Mouse (Mus musculus): ENCODE results near the gene Mustn1. TPM values are rescaled to one million over a fixed set of nuclear protein-coding genes. Genes with fewer than 3 reads are reported as not detected.

The Mustn1 gene
- polyA plus RNA-seq, 1 experiment from 2014 or later, result 0.29 TPM

DNA sequence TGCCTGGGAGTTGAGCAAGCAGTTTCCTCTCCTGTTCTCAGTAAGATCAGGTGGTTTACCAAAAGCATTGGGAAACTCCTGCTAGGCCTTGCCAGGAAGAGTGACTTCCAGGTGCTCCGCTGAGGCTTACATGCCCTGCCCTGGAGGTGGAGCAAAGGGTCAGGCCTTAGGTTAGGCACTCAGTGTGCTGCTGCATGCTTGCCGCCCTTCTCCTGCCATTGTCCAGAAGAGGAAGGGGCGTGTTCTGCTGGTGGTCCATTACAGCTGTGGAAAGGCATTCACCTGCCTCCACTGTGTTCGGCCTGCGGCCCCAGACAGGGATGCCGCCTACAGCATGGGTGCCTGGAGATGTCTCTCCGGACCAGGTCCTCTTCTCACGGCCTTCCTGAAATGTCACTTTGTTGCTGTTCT is 9.6 kb upstream of the Mustn1 start:
- Histone ChIP-seq H3K9me3 (no peaks in the 10 kb centered on the region), H3K27me3 (ENCODE audit: insufficient read depth, poor library complexity, severe bottlenecking) (no peaks in the 10 kb centered on the region), H3K4me3 (no peak overlapping the region), H3K4me1 (replicated peaks) (no peaks in the 10 kb centered on the region), H3K27ac (no peak overlapping the region), H3K36me3 (peaks cover 71% of the 10 kb centered on the region)
- DNase-seq (ENCODE audit: low spot score), result no peak
- 82% methylated on average over 8 of the region's 8 CpGs for WGBS

DNA sequence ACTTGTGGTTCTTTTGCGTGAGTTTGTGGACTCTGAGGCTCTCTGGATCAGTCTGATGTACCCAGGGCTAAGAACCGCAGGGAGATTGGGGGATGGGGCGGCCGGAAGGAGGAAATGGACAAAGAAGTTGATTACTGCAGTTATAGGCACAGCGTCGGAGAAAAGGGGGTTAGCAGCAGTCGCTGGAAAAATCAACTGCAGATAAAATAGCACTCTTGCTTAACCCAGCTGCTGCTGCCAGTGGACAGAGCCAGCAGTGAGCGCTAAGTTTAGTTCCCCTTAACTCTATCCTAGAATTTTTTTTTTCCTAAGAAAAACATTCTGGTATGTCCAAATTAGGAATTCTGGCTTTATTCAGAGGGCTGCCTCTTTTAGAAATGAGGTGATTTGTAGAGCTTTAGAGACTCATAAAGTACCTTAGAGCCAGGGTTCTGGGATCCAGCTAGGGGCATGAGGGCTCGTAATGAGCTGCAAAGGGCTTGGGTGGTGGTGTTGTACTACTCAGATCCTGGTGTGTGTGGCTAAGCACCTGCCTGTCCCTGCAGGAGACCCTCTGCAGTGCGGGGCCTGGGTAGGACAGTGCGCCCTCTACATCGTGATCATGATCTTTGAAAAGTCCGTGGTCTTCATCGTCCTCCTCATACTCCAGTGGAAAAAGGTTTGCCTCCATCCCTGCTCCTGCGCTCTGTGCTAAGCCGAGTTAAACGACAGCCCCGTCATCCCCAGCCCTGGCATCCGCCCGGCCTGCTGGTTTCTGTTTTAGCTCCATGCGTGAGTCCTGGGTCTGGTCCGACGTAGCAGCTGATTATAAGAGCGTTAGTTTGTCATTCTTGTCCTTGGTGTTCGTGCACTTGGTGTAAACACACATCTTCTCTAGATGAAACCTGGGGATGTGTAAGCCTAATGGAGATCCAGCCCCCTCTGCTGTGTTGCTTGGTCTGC is 8.5 kb upstream of the Mustn1 start:
- Histone ChIP-seq H3K4me1 (replicated peaks) (no peaks in the 10 kb centered on the region), H3K4me3 (no peak overlapping the region), H3K27ac (no peak overlapping the region), H3K27me3 (ENCODE audit: insufficient read depth, poor library complexity, severe bottlenecking) (no peaks in the 10 kb centered on the region), H3K9me3 (no peaks in the 10 kb centered on the region), H3K36me3 (peaks cover 73% of the 10 kb centered on the region)
- 91% methylated on average over 25 of the region's 25 CpGs for WGBS
- no peak for DNase-seq (ENCODE audit: low spot score)

DNA sequence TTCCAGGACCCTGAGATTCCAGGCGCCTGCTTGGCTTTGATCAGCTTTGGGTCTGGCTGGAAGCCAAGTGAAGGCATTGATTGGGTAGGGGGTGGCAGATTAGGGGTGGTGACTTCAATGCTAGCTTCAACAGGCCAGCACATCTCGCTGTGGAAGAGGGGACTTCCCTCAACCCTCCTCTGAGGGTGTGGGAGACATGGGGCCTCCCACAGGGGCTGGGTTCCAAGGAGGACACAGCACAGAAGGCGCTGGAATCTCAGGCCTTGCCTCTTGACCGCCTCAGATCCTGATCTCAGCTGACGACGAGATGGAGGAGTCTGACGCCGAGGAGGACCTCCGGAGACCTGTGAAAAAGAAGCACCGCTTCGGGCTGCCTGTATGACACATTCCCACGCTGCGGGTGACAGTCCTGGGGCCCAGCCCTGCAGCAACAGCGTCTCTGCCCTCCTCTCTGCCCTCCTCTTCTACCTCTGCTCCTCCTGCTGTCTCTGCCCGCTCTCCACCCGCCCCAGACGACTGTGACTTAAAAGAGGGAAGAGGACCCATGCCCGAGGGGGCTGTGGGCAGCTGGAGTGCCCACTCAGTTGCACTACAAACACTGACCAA is 4.8 kb upstream of the Mustn1 start:
- no peaks in the 10 kb centered on the region for H3K27me3 ChIP-seq (ENCODE audit: insufficient read depth, poor library complexity, severe bottlenecking)
- H3K9me3 ChIP-seq, result no peaks in the 10 kb centered on the region
- DNase-seq (ENCODE audit: low spot score), result no peak
- no peak overlapping the region for H3K27ac ChIP-seq
- peaks cover 63% of the 10 kb centered on the region for H3K36me3 ChIP-seq
- H3K4me3 ChIP-seq, result no peak overlapping the region
- WGBS, result 89% methylated on average over 18 of the region's 18 CpGs
- 0 out of 2 replicates have a peak, but pooled peaks cover 7% of the 10 kb centered on the region for H3K4me1 ChIP-seq (replicated peaks)

DNA sequence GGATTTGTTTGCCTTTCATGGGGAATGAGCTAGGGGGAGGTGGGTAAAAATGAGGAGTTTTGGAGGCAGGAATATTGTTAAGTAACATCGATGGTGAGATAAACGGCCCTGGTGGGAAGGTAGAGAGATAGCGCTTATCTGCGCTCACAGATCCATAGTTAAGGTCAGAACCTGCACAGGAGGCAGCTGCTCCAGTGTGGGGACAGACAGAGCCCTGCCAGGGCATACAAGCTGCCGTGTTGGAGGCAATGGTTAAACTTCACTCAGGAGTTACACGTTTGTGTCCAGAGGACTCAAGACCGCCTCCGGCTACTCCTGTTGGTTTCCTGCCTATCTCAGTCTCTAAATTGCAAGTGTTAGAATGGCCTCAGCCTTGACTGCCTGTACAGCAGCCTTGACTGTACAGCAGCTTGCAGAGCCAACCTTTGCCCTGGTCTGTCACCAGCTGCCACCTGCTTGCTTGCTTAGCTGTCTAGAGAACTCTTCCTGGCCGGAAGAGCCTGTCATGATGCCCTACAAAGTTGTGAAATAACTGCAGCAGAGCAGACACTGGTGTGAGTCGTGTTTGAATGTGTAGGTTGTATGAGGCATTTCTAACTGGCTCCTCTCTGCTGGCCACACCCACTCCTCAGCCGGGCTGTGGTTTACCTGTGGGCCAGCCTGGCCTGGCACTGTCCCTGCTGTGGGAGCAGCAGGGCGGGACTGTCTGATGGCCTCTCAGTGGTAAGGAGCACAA is 3.7 kb upstream of the Mustn1 start:
- H3K36me3 ChIP-seq, result peaks cover 58% of the 10 kb centered on the region
- 90% methylated on average over 12 of the region's 12 CpGs for WGBS
- no peaks in the 10 kb centered on the region for H3K9me3 ChIP-seq
- peaks cover 18% of the 10 kb centered on the region for H3K4me1 ChIP-seq (replicated peaks)
- no peaks in the 10 kb centered on the region for H3K27me3 ChIP-seq (ENCODE audit: insufficient read depth, poor library complexity, severe bottlenecking)
- no peak for DNase-seq (ENCODE audit: low spot score)
- H3K27ac ChIP-seq, result no peak overlapping the region
- no peak overlapping the region for H3K4me3 ChIP-seq

GRCm38 (mm10) chr14:30875955-30876354 is 3.0 kb upstream of the Mustn1 start:
- Histone ChIP-seq H3K4me3 (no peak overlapping the region), H3K36me3 (peaks cover 55% of the 10 kb centered on the region), H3K27ac (no peak overlapping the region), H3K27me3 (ENCODE audit: insufficient read depth, poor library complexity, severe bottlenecking) (no peaks in the 10 kb centered on the region), H3K4me1 (replicated peaks) (peaks cover 20% of the 10 kb centered on the region), H3K9me3 (no peaks in the 10 kb centered on the region)
- DNase-seq (ENCODE audit: low spot score), result no peak
- WGBS, result 77% methylated on average over 9 of the region's 9 CpGs

DNA sequence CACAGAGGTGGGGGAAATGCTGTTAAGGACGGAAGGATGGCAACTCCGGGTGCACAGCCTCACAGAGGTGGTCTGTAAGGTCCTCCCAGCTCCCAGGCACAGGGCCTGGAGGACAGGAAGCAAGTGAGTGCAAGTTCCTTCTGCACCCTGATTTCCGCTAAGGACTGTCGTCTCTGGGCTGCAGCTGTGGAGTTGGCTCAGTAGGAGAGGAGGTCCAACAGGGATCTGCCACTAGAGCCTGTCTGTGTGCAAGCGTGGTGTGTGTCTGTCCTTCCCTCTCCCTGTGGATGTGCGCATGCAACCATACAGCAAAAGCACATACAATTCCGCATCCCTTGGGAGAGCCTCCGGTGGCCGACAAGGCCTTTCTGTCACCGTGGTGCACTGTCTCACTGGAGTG is 2.5 kb upstream of the Mustn1 start:
- H3K27ac ChIP-seq, result no peak overlapping the region
- no peaks in the 10 kb centered on the region for H3K27me3 ChIP-seq (ENCODE audit: insufficient read depth, poor library complexity, severe bottlenecking)
- no peak for DNase-seq (ENCODE audit: low spot score)
- H3K4me1 ChIP-seq (replicated peaks), result peaks cover 20% of the 10 kb centered on the region
- peaks cover 50% of the 10 kb centered on the region for H3K36me3 ChIP-seq
- H3K4me3 ChIP-seq, result no peak overlapping the region
- 90% methylated on average over 10 of the region's 10 CpGs for WGBS
- no peaks in the 10 kb centered on the region for H3K9me3 ChIP-seq

GRCm38 (mm10) chr14:30877827-30878226 is 1.2 kb upstream of the Mustn1 start:
- WGBS, result 97% methylated on average over 3 of the region's 3 CpGs
- no peak overlapping the region for H3K27ac ChIP-seq
- peaks cover 38% of the 10 kb centered on the region for H3K36me3 ChIP-seq
- no peak overlapping the region for H3K4me3 ChIP-seq
- no peaks in the 10 kb centered on the region for H3K9me3 ChIP-seq
- peaks cover 20% of the 10 kb centered on the region for H3K4me1 ChIP-seq (replicated peaks)
- no peaks in the 10 kb centered on the region for H3K27me3 ChIP-seq (ENCODE audit: insufficient read depth, poor library complexity, severe bottlenecking)
- no peak for DNase-seq (ENCODE audit: low spot score)

DNA sequence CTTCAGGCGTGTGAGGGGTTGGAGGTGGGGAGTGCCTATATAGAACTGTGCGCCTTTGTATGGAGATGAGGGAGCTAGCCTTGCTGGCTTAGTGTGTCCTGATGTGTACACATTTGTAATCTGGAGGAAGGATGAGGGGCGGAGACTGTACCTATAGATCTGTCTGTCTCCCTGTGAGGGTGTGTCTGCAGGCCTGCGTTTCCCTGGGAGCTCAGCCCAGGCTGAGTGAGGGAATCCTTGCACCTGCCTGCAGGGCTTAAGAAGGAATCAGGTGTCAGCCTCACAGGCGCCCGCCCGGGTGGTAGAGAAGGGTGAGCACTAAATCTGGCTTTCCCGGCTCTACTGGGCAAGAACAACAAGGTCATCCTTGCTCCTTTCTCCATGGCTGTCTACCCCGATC is 794 bp downstream of the Mustn1 start:
- H3K4me1 ChIP-seq (replicated peaks), result peaks cover 20% of the 10 kb centered on the region
- no peaks in the 10 kb centered on the region for H3K9me3 ChIP-seq
- no peaks in the 10 kb centered on the region for H3K27me3 ChIP-seq (ENCODE audit: insufficient read depth, poor library complexity, severe bottlenecking)
- H3K4me3 ChIP-seq, result no peak overlapping the region
- WGBS, result 74% methylated on average over 9 of the region's 9 CpGs
- no peak for DNase-seq (ENCODE audit: low spot score)
- peaks cover 19% of the 10 kb centered on the region for H3K36me3 ChIP-seq
- H3K27ac ChIP-seq, result peak overlapping the region; percentile 4; the same call in 1 of the 2 replicates

DNA sequence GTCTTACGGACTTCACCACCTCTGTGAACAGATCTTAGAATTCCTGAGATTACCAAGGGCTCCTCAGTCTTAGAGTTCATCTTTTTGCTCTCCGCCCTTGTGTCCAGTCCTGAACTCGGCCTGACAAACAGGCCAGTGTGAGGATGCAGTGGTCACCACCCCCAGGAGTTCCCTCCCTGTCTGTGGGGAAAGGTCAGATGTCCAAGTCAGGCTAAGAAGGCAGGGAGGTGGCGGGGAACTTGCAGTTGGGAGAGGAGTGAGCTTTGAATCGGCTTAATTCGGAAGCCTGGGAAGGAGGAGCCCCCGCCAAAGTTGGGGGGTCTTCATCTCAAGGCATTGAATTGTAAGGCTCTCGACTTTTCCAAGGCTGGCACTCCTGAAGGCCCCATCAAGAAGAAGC is 1.3 kb downstream of the Mustn1 start:
- Histone ChIP-seq H3K4me3 (no peak overlapping the region), H3K27me3 (ENCODE audit: insufficient read depth, poor library complexity, severe bottlenecking) (no peaks in the 10 kb centered on the region), H3K36me3 (peaks cover 17% of the 10 kb centered on the region), H3K9me3 (no peaks in the 10 kb centered on the region), H3K4me1 (replicated peaks) (peaks cover 20% of the 10 kb centered on the region), H3K27ac (0 out of 2 replicates have a peak overlapping the region, but pooled peaks have one; percentile 4)
- DNase-seq (ENCODE audit: low spot score), result no peak
- WGBS, result 72% methylated on average over 8 of the region's 8 CpGs

- peaks cover 20% of the 10 kb centered on the region for H3K4me1 ChIP-seq (replicated peaks)
- no peaks in the 10 kb centered on the region for H3K27me3 ChIP-seq (ENCODE audit: insufficient read depth, poor library complexity, severe bottlenecking)
- peaks cover 9% of the 10 kb centered on the region for H3K36me3 ChIP-seq
- peak; percentile 28 for DNase-seq (ENCODE audit: low spot score)
- no peak overlapping the region for H3K27ac ChIP-seq
- no peak overlapping the region for H3K4me3 ChIP-seq
- 85% methylated on average over 17 of the region's 17 CpGs for WGBS
- H3K9me3 ChIP-seq, result no peaks in the 10 kb centered on the region
Measured at GRCm38 (mm10) chr14:30880811-30881717, 2.1 kb downstream of the Mustn1 start.

DNA sequence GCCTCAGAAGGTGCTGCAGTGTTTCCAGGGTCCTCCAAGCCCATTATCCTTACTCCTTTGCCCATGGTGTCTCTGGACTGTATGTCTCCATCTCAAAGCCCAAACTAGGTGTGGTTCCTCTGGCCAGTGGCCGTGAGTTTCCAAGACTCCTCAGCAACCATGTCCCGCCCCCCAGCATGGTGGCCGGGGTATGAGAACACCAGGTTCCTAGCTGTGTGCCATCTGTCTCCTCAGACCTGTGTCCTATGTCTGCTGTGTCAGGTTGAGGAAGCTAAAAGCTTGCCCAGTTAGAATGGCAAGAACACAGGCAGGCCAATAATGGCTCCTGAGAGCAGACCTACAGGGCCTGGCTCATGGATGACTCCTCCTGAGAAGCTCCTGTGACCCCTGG is 2.7 kb downstream of the Mustn1 start:
- Histone ChIP-seq H3K27me3 (ENCODE audit: insufficient read depth, poor library complexity, severe bottlenecking) (no peaks in the 10 kb centered on the region), H3K4me1 (replicated peaks) (peaks cover 17% of the 10 kb centered on the region), H3K36me3 (peaks cover 3% of the 10 kb centered on the region; the same call in 1 of the 2 replicates), H3K4me3 (no peak overlapping the region), H3K9me3 (no peaks in the 10 kb centered on the region), H3K27ac (no peak overlapping the region)
- no peak for DNase-seq (ENCODE audit: low spot score)
- WGBS, result 92% methylated on average over 3 of the region's 3 CpGs

DNA sequence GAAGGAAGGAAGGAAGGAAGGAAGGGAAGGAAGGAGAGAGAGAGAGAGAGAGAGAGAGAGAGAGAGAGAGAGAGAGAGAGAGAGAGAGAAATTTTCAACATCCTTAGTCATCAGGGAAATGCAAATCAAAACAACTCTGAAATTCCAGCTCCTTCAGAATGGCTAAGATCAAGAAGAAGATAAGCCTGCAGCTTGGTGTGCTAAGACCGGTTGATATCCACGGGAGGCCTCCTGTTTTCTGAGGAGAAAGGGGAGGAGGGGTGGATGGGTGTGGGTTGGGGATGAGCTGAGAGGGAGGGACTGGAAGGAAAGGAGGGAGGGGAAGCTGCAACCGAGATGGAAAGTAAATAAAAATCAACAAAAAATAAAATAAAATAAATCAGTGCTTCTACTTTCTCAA is 6.3 kb downstream of the Mustn1 start:
- H3K27me3 ChIP-seq (ENCODE audit: insufficient read depth, poor library complexity, severe bottlenecking), result no peaks in the 10 kb centered on the region
- no peaks in the 10 kb centered on the region for H3K9me3 ChIP-seq
- no peak overlapping the region for H3K4me3 ChIP-seq
- no peaks in the 10 kb centered on the region for H3K36me3 ChIP-seq
- 14% methylated on average over 3 of the region's 3 CpGs for WGBS
- H3K27ac ChIP-seq, result no peak overlapping the region
- H3K4me1 ChIP-seq (replicated peaks), result peaks cover 11% of the 10 kb centered on the region
- DNase-seq (ENCODE audit: low spot score), result no peak
